Mouse (Mus musculus) kidney, adult 9 months (tissue): ENCODE results near the gene Ndufa4.
A peak's percentile ranks its signal among the peaks of the same experiment; 100 is the strongest.
"Not testable (repeated sequence)": the region's sequence is repeated elsewhere in the genome, so short reads cannot be mapped to it uniquely, and the experiment has no call there.

Source experiments
- DNase-seq: peaks from one replicate; pipeline ENCODE4 v3.0.0; 2022

Gene Ndufa4

DNA sequence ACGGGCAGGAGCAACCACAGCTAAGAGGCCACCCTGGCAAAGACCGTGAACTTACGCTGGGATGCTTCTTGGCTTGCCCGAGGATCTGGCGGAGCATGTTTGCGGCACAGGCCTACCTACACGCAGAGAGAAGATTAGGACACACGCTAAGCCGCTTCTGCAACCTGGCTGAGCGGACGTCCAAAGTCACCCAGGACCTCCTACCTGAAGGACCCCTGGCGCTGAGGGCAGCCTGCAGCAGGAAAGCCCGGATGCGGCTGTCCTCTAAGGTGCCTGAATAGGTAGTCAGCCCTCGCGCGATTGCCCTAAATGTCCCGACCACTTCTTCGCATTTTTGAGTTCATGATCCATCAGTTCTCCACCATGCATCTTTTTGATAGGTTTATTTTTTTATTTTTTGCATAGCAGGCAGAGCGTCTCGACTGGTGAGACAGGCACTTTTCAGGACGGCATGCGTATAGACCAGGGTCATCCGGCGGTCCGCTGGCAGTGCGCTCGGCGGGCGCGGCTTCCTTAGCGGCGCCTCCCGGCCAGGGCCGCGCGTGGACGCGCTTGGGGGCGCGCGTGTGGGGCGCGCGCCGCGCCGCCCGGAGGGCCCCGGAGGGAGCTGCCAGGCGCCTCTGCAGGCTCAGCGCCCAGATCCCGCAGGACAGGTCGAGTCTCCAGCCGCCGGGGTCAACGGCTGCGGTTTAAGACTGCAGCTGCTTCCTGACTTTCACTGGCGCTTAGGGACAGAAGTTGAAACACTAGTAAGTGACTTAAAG is at the start of gene Ndufa4, which contains the start of gene Phf14:
Gene Ndufa4, minus strand, starts transcription at position 229 of the 764 bp plus-strand sequence.
Gene Phf14, plus strand, starts transcription at position 541 of the 764 bp plus-strand sequence.
- DNase-seq = peak; percentile 97

- no peak for DNase-seq
Measured at GRCm38 (mm10) chr6:11948100-11948499, 40.8 kb upstream of the Ndufa4 start.

GRCm38 (mm10) chr6:11942089-11942488 is 34.8 kb upstream of the Ndufa4 start:
- no peak for DNase-seq

- no peak for DNase-seq
Measured at GRCm38 (mm10) chr6:11940895-11941294, 33.6 kb upstream of the Ndufa4 start.

DNA sequence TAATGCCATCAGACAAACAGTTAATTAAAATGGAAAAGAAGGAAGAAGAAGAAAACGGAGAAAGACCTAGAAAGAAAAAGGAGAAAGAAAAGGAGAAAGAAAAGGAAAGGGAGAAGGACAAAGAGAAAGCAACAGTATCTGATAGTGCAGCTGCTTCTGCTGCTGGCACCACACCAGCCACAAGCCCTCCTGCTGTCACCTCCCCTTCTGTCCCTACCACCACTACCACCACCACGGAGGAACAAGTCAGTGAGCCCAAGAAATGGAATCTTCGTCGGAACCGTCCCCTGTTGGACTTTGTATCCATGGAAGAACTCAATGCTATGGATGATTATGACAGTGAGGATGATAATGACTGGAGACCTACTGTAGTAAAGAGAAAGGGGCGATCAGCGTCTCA is 26.1 kb upstream of the Ndufa4 start:
- no peak for DNase-seq

DNA sequence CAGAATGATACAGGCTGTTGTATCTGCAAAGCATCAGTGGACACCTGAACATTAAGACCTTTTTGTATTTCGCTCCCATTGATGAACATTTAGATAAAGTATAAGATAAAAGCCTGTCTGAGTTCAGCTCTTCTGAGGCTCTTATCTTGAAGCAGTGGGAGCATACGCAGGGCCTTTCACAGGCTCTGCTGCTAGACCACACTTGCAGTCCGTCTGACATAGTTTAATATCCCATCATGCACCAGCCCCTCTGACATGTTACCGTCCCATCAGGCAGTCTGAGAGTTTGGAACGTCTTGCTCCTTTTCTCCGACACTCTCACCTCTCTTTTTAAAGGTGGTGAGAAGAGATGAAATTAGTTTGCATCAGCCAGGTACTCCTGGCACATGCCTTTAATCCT is 20.2 kb upstream of the Ndufa4 start:
- no peak for DNase-seq

- DNase-seq = no peak
Measured at GRCm38 (mm10) chr6:11926082-11926595, 18.8 kb upstream of the Ndufa4 start.

DNA sequence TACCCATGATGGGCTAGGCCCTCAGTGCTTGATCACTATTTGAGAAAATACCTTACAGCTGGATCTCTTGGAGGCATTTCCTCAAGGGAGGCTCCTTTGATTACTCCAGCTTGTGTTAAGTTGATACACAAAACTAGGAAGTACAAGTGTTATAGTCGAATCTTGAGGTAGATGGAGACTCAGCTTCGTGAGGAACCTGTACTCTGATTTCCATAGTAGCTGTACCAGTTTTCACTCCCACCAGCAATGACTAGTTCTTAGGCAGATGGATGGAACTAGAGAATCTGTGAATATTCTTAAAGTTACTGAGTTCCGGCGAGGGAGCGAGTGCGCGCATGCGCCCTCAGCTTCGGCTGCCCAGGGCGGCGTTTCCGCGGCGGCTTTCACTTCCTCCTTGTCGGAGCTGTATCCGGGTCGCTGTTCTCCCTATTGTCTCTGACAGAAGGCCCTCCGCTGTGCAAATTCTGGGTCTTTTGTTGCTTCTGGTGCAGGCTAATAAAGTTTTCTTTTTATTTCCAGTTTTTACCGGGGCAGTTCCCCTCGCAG is 18.3 kb upstream of the Ndufa4 start:
- DNase-seq = peak; percentile 91

DNA sequence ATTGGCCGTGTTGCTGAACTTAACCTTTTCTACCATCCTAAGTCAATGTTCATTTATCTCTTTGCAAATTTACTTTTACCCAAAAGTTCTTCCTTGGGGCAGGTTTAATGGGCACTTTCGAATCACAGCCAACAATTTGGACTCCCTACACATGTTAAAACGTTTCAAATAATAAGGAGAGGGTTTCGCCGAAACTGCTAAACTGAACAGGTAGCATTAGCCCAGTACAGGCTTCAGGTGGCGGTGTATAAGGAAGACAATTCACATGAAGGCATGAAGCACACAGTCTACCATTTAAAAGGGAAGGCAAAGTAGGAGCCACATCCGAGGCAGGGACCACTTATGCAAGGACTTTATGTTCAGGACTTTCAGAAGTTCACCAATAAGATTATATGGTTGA is 873 bp upstream of the Ndufa4 start:
- no peak for DNase-seq

- no peak for DNase-seq
Measured at GRCm38 (mm10) chr6:11906890-11907268, 418 bp downstream of the Ndufa4 start.

- DNase-seq = no peak
Measured at GRCm38 (mm10) chr6:11900809-11901310, 6.4 kb downstream of the Ndufa4 start.

DNA sequence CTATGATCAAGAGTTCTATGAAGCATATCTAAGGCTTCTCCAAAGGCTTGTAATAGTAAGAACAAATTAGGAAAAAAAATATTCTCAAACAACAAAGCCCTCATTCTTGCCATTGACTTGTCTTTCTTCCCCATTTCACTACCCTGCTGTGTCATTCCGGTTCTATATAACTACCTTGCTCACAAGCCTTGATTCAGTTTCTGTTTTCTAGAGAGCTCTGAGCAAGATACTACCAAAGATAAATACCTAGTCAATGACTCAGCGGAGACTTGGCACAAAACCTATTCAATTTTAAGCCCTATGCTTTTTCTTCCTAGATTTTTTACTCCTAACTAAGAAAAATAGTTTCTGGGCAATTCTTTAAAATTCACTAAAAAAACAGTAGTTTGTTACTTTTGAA is 31.9 kb downstream of the Ndufa4 start:
- DNase-seq = not testable (repeated sequence)
